In the genomic region with DNA sequence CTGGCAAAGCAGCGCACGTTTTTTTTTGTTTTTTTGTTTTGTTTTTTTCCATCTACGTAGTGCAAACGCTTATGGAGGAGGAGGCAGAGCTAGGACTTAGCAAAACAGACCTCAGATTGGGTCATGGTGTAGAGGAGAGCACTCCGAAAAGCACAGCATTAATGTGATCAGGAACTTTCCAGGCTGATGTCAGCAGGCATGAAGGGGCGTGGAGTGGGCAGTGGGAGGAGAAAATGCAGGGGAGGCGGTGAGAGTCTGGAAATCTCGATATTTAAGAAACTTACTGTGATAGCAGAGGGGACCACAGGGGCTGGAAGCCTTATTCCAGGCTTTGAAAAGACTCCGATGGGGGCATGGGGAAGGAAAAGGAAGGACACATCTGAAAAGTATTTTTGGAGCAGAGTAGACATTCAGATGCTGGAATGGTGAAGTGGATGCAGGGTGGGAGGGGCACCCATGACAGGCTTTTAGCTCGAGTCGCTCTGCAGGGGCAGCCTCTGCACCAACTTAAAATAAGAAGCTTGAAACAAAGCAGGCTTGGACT, we compare ENCODE assay signal across 8 mouse cellular contexts. TPM values are rescaled to one million over a fixed set of nuclear protein-coding genes. Genes with fewer than 3 reads are reported as not detected.
DNase-seq lines count a peak whose midpoint lies in the region; ATAC-seq and TF ChIP-seq lines count a peak whose summit lies in the region.

No protein-coding gene starts in this region.

- no peaks in the 10 kb centered on the region for H3K27me3 ChIP-seq in erythroblast, embryonic 14.5 days (ENCODE audit: control insufficient read depth)
- no peaks in the 10 kb centered on the region for H3K27me3 ChIP-seq in heart, postnatal 0 days (ENCODE audit: control insufficient read depth, insufficient read depth, low read length)
- no peaks in the 10 kb centered on the region for H3K27me3 ChIP-seq in kidney, postnatal 0 days (ENCODE audit: insufficient read depth, low read length)
- no peaks in the 10 kb centered on the region for H3K27me3 ChIP-seq in stomach, embryonic 16.5 days (ENCODE audit: control insufficient read depth, insufficient read depth, low read length)

- H3K4me1 ChIP-seq in erythroblast, embryonic 14.5 days (ENCODE audit: control insufficient read depth): peaks cover 28% of the 10 kb centered on the region
- H3K4me1 ChIP-seq in heart, postnatal 0 days (ENCODE audit: control insufficient read depth, insufficient read depth): peaks cover 16% of the 10 kb centered on the region; the same call in 1 of the 2 replicates
- peaks cover 13% of the 10 kb centered on the region for H3K4me1 ChIP-seq in kidney, postnatal 0 days (replicated peaks; ENCODE audit: insufficient read depth, low read length)
- peaks cover 14% of the 10 kb centered on the region for H3K4me1 ChIP-seq in stomach, embryonic 16.5 days (ENCODE audit: control insufficient read depth, insufficient read depth, low read length)

- peaks cover 4% of the 10 kb centered on the region; the same call in 1 of the 2 replicates for H3K9me3 ChIP-seq in erythroblast, embryonic 14.5 days (ENCODE audit: control insufficient read depth, low read length)
- H3K9me3 ChIP-seq in heart, postnatal 0 days (replicated peaks; ENCODE audit: control insufficient read depth, low read length): peaks cover 5% of the 10 kb centered on the region; the same call in 1 of the 2 replicates
- H3K9me3 ChIP-seq in kidney, postnatal 0 days (replicated peaks; ENCODE audit: low read length): no peaks in the 10 kb centered on the region
- peaks cover 5% of the 10 kb centered on the region for H3K9me3 ChIP-seq in stomach, embryonic 16.5 days (replicated peaks; ENCODE audit: control insufficient read depth, low read length)

- H3K36me3 ChIP-seq in erythroblast, embryonic 14.5 days (ENCODE audit: control insufficient read depth): no peaks in the 10 kb centered on the region; the same call in 1 of the 2 replicates
- no peaks in the 10 kb centered on the region for H3K36me3 ChIP-seq in heart, postnatal 0 days (replicated peaks; ENCODE audit: control insufficient read depth, insufficient read depth, low read length)
- no peaks in the 10 kb centered on the region for H3K36me3 ChIP-seq in kidney, postnatal 0 days (ENCODE audit: insufficient read depth, low read length)
- H3K36me3 ChIP-seq in stomach, embryonic 16.5 days (ENCODE audit: control insufficient read depth, insufficient read depth, low read length): no peaks in the 10 kb centered on the region

- 2% methylated on average over 11 of the region's 11 CpGs for WGBS in heart, postnatal 0 days
- WGBS in kidney, postnatal 0 days: under 1% methylated on average over 11 of the region's 11 CpGs
- 3% methylated on average over 11 of the region's 11 CpGs for WGBS in stomach, embryonic 16.5 days

- peak overlapping the region; percentile 59 for H3K4me3 ChIP-seq in erythroblast, embryonic 14.5 days (replicated peaks)
- peak overlapping the region; percentile 52 for H3K4me3 ChIP-seq in heart, postnatal 0 days (ENCODE audit: low read depth, low read length)
- peak overlapping the region; percentile 51 for H3K4me3 ChIP-seq in kidney, postnatal 0 days (replicated peaks; ENCODE audit: low read depth, low read length)
- peak overlapping the region; percentile 54 for H3K4me3 ChIP-seq in stomach, embryonic 16.5 days (replicated peaks; ENCODE audit: low read length)

- ATAC-seq in erythroblast, adult 5-6 weeks (replicated peaks; ENCODE audit: low FRiP score, poor library complexity, severe bottlenecking): no peak
- 0 out of 2 replicates have a peak, but pooled peaks have one; percentile 34 for ATAC-seq in erythroid progenitor cell, adult 5-6 weeks (replicated peaks; ENCODE audit: low FRiP score, poor library complexity, severe bottlenecking)
- ATAC-seq in heart, postnatal 0 days (ENCODE audit: insufficient read depth, low read depth): peak; percentile 59
- peak; percentile 76; the same call in 1 of the 2 replicates for ATAC-seq in kidney, postnatal 0 days (replicated peaks; ENCODE audit: low FRiP score, low read depth)
- ATAC-seq in stomach, embryonic 16.5 days (ENCODE audit: insufficient read depth, low FRiP score): peak; percentile 79

- TF ChIP-seq EP300 in heart, postnatal 0 days (IDR thresholded peaks at IDR 0.05; ENCODE audit: low read depth): peak; percentile 31; the same call in 1 of the 2 replicates

- no peak for TF ChIP-seq CTCF in heart, postnatal 0 days (IDR thresholded peaks at IDR 0.05; ENCODE audit: low read depth)
- no peak for TF ChIP-seq CTCF in kidney, postnatal 0 days (IDR thresholded peaks at IDR 0.05; ENCODE audit: low read depth)

- peak overlapping the region; percentile 96 for H3K27ac ChIP-seq in heart, postnatal 0 days (ENCODE audit: low read depth)
- H3K27ac ChIP-seq in kidney, postnatal 0 days: peak overlapping the region; percentile 84
- peak overlapping the region; percentile 75 for H3K27ac ChIP-seq in stomach, embryonic 16.5 days (ENCODE audit: low read length)

- H3K4me2 ChIP-seq in heart, postnatal 0 days (ENCODE audit: low read depth, low read length): peak overlapping the region; percentile 72
- peak overlapping the region; percentile 73 for H3K4me2 ChIP-seq in kidney, postnatal 0 days (ENCODE audit: low read length)
- peak overlapping the region; percentile 74 for H3K4me2 ChIP-seq in stomach, embryonic 16.5 days (ENCODE audit: low read depth, low read length)

- DNase-seq in adipocyte (ENCODE audit: low spot score): peak; percentile 88
- peak; percentile 75 for DNase-seq in heart, postnatal 0 days (ENCODE audit: low spot score)
- peak; percentile 81 for DNase-seq in kidney, postnatal 0 days (ENCODE audit: low spot score)
- DNase-seq in lung, postnatal 4 days: peak; percentile 57 to 60

- H3K9ac ChIP-seq in heart, postnatal 0 days (replicated peaks; ENCODE audit: low read depth, low read length): peak overlapping the region; percentile 51
- peak overlapping the region; percentile 59 for H3K9ac ChIP-seq in kidney, postnatal 0 days (ENCODE audit: low read depth, low read length)
- H3K9ac ChIP-seq in stomach, embryonic 16.5 days (ENCODE audit: low read length): peak overlapping the region; percentile 76

RNA-seq across cellular contexts. Expression of gene Scd4, which starts 17.9 kb away (rescaled TPM):
- polyA plus RNA-seq in erythroblast, embryonic 14.5 days (2012): not detected in 2 replicates
- 0.38 TPM in 1 of 2 replicates, not detected in the other for total RNA-seq in erythroblast, adult 5-6 weeks (2015; ENCODE audit: low replicate concordance)
- total RNA-seq in erythroblast, adult 5-6 weeks (2017; ENCODE audit: low replicate concordance): not detected in 2 replicates
- total RNA-seq in erythroid progenitor cell, adult 5-6 weeks (2015; ENCODE audit: low replicate concordance): not detected in 2 replicates
- total RNA-seq in erythroid progenitor cell, adult 5-6 weeks (2017; ENCODE audit: low replicate concordance): 2.1 TPM in 1 of 2 replicates, not detected in the other
- total RNA-seq in heart, postnatal 0 days (2014; rRNA removed; ENCODE audit: low replicate concordance): 10.8 and 37.4 TPM in 2 replicates
- 30.8 and 38.2 TPM in 2 replicates for polyA plus RNA-seq in heart, postnatal 0 days (2015; fragmentation: Nextera tagmentation; extraction: Ambion mirVana)
- 0.12 and 0.18 TPM in 2 replicates for polyA plus RNA-seq in kidney, postnatal 0 days (2015; fragmentation: Nextera tagmentation; extraction: Ambion mirVana)
- 0.14 and 0.39 TPM in 2 replicates for polyA plus RNA-seq in stomach, embryonic 16.5 days (2015; fragmentation: Nextera tagmentation; extraction: Ambion mirVana)

RNA-seq across cellular contexts. Expression of gene Scd2, which starts 21.5 kb away (rescaled TPM):
- 0.27 TPM in 2 replicates for polyA plus RNA-seq in erythroblast, embryonic 14.5 days (2012)
- 11.3 and 16.7 TPM in 2 replicates for total RNA-seq in erythroblast, adult 5-6 weeks (2015; ENCODE audit: low replicate concordance)
- 17.3 and 20.9 TPM in 2 replicates for total RNA-seq in erythroblast, adult 5-6 weeks (2017; ENCODE audit: low replicate concordance)
- 13.7 and 18.9 TPM in 2 replicates for total RNA-seq in erythroid progenitor cell, adult 5-6 weeks (2015; ENCODE audit: low replicate concordance)
- total RNA-seq in erythroid progenitor cell, adult 5-6 weeks (2017; ENCODE audit: low replicate concordance): 9.4 and 13.2 TPM in 2 replicates
- total RNA-seq in heart, postnatal 0 days (2014; rRNA removed; ENCODE audit: low replicate concordance): 307 and 374 TPM in 2 replicates
- polyA plus RNA-seq in heart, postnatal 0 days (2015; fragmentation: Nextera tagmentation; extraction: Ambion mirVana): 47.5 and 61.2 TPM in 2 replicates
- 78.4 and 81.1 TPM in 2 replicates for polyA plus RNA-seq in kidney, postnatal 0 days (2015; fragmentation: Nextera tagmentation; extraction: Ambion mirVana)
- polyA plus RNA-seq in stomach, embryonic 16.5 days (2015; fragmentation: Nextera tagmentation; extraction: Ambion mirVana): 329 and 336 TPM in 2 replicates

Comparison
In these comparisons a context has a peak if more than half of its experiments do, and no peak if none do; other contexts are left out.
1. RNA of gene Scd4, which starts 17.9 kb away (polyA plus RNA-seq): 30.8 to 38.2 TPM in heart, postnatal 0 days; 0.14 to 0.39 TPM in stomach, embryonic 16.5 days, 0.12 to 0.18 TPM in kidney, postnatal 0 days and not detected in erythroblast, embryonic 14.5 days; every median in the first group is over 10 times any median in the second.
2. RNA of gene Scd2, which starts 21.5 kb away (polyA plus RNA-seq): 329 to 336 TPM in stomach, embryonic 16.5 days, 78.4 to 81.1 TPM in kidney, postnatal 0 days and 47.5 to 61.2 TPM in heart, postnatal 0 days; 0.27 TPM in erythroblast, embryonic 14.5 days; every median in the first group is over 10 times any median in the second.
3. Peak in every context shown above with its lines, with median percentiles within 50 percentile points of each other: H3K4me3 ChIP-seq, DNase-seq, H3K27ac ChIP-seq, H3K4me2 ChIP-seq and H3K9ac ChIP-seq.